Mouse (Mus musculus) MEL (cell line): ENCODE results near the gene Ube2a. TPM values are rescaled to one million over a fixed set of nuclear protein-coding genes. Genes with fewer than 3 reads are reported as not detected.

ENCODE experiments used
- DNase-seq: peaks from one replicate; pipeline ENCODE4 v3.0.0; 2011; ENCODE audit warnings: low read depth, low spot score
- H3K27ac ChIP-seq: 2 replicates; pipeline ENCODE4 v1.5.1; 2012; ENCODE audit warnings: low read depth, mild to moderate bottlenecking, control low read depth, low read length, moderate library complexity; ENCODE audit not compliant: control insufficient read depth
- H3K27me3 ChIP-seq, 2 experiments: fragments of 150-350 bp in 1 of 2; sonication (generic) in 1 of 2; 2 replicates each; pipeline ENCODE4 v1.6.1; 2012; ENCODE audit warnings: low read length in 2 of 2, mild to moderate bottlenecking in 2 of 2, improper control_type of control experiment in 1 of 2, moderate library complexity in 1 of 2; ENCODE audit not compliant: insufficient read depth in 2 of 2, control insufficient read depth in 1 of 2
- H3K36me3 ChIP-seq, 2 experiments: 2 replicates each; pipeline ENCODE4 v1.6.1; 2012 to 2014; ENCODE audit warnings: low read length in 2 of 2, improper control_type of control experiment in 1 of 2, inconsistent platforms in 1 of 2, mild to moderate bottlenecking in 1 of 2; ENCODE audit not compliant: insufficient read depth in 2 of 2, control insufficient read depth in 1 of 2
- H3K4me1 ChIP-seq, 2 experiments: fragments of 150-350 bp in 1 of 2; sonication (generic) in 1 of 2; 2 replicates each; pipeline ENCODE4 v1.6.1; 2012; ENCODE audit warnings: low read length in 2 of 2, improper control_type of control experiment in 1 of 2, mild to moderate bottlenecking in 1 of 2; ENCODE audit not compliant: insufficient read depth in 2 of 2, control insufficient read depth in 1 of 2
- H3K4me3 ChIP-seq, 2 experiments: fragments of 150-350 bp in 1 of 2; sonication (generic) in 1 of 2; 2 replicates each; pipeline ENCODE4 v1.5.1; 2012; ENCODE audit warnings: low read depth in 2 of 2, low read length in 2 of 2, mild to moderate bottlenecking in 2 of 2, moderate library complexity in 2 of 2, control low read depth in 1 of 2, improper control_type of control experiment in 1 of 2; ENCODE audit not compliant: control insufficient read depth in 1 of 2, insufficient read depth in 1 of 2
- H3K79me2 ChIP-seq: 2 replicates; pipeline ENCODE4 v1.6.1; 2012; ENCODE audit warnings: mild to moderate bottlenecking, low read length, moderate library complexity; ENCODE audit not compliant: control insufficient read depth, poor library complexity, insufficient read depth
- H3K9ac ChIP-seq: 2 replicates; pipeline ENCODE4 v1.6.1; 2012; ENCODE audit warnings: low read depth, mild to moderate bottlenecking, control low read depth, low read length, moderate library complexity; ENCODE audit not compliant: control insufficient read depth, poor library complexity, severe bottlenecking
- H3K9me3 ChIP-seq: fragments of 150-350 bp; sonication (generic); replicated peaks from 2 replicates; pipeline ENCODE4 v1.6.1; 2012; ENCODE audit warnings: mild to moderate bottlenecking, low read length, improper control_type of control experiment, moderate library complexity; ENCODE audit not compliant: insufficient read depth
- CHD1 ChIP-seq: IDR thresholded peaks from 2 replicates; pipeline ENCODE4 v1.6.1; 2012; ENCODE audit warnings: low read depth, mild to moderate bottlenecking, inconsistent platforms, low read length, improper control_type of control experiment
- E2F4 ChIP-seq: IDR thresholded peaks from 2 replicates; pipeline ENCODE4 v1.6.1; 2011; ENCODE audit warnings: low read depth, low read length, improper control_type of control experiment, borderline replicate concordance
- ELF1 ChIP-seq: IDR thresholded peaks from 2 replicates; pipeline ENCODE4 v1.6.1; 2014; ENCODE audit warnings: low read depth, mild to moderate bottlenecking, inconsistent platforms, low read length, improper control_type of control experiment, moderate library complexity
- EP300 ChIP-seq, 2 experiments: IDR thresholded peaks; 2 replicates each; pipeline ENCODE4 v1.6.1; 2011; ENCODE audit warnings: improper control_type of control experiment in 2 of 2, low read length in 2 of 2, low read depth in 1 of 2, mild to moderate bottlenecking in 1 of 2
- ETS1 ChIP-seq: IDR thresholded peaks from 2 replicates; pipeline ENCODE4 v1.6.1; 2012; ENCODE audit warnings: low read depth, mild to moderate bottlenecking, inconsistent platforms, low read length, improper control_type of control experiment, moderate library complexity
- GABPA ChIP-seq: IDR thresholded peaks from 2 replicates; pipeline ENCODE4 v1.6.1; 2012; ENCODE audit warnings: low read depth, mild to moderate bottlenecking, inconsistent platforms, low read length, improper control_type of control experiment, moderate library complexity
- KAT2A ChIP-seq: conservative IDR thresholded peaks from 2 replicates; pipeline ENCODE4 v1.6.1; 2012; ENCODE audit warnings: low read depth, low read length, improper control_type of control experiment, inconsistent platforms
- MAFK ChIP-seq: IDR thresholded peaks from 2 replicates; pipeline ENCODE4 v1.6.1; 2011; ENCODE audit warnings: low read depth, mild to moderate bottlenecking, low read length, improper control_type of control experiment, borderline replicate concordance
- MAX ChIP-seq: IDR thresholded peaks from 2 replicates; pipeline ENCODE4 v1.6.1; 2011; ENCODE audit warnings: low read length, improper control_type of control experiment
- MAZ ChIP-seq: IDR thresholded peaks from 2 replicates; pipeline ENCODE4 v1.6.1; 2012; ENCODE audit warnings: low read depth, mild to moderate bottlenecking, inconsistent platforms, low read length, improper control_type of control experiment
- MEF2A ChIP-seq: IDR thresholded peaks from 2 replicates; pipeline ENCODE4 v1.6.1; 2014; ENCODE audit warnings: low read depth, mild to moderate bottlenecking, inconsistent platforms, low read length, improper control_type of control experiment; ENCODE audit not compliant: poor library complexity, insufficient replicate concordance, severe bottlenecking; ENCODE audit errors: extremely low read depth
- MXI1 ChIP-seq: IDR thresholded peaks from 2 replicates; pipeline ENCODE4 v1.6.1; 2011; ENCODE audit warnings: mild to moderate bottlenecking, low read depth, low read length, improper control_type of control experiment
- NRF1 ChIP-seq: IDR thresholded peaks from 2 replicates; pipeline ENCODE4 v1.6.1; 2014; ENCODE audit warnings: low read depth, mild to moderate bottlenecking, inconsistent platforms, low read length, improper control_type of control experiment, moderate library complexity; ENCODE audit not compliant: poor library complexity, insufficient read depth, severe bottlenecking
- POLR2A ChIP-seq, 2 experiments: IDR thresholded peaks; 2 replicates each; pipeline ENCODE4 v1.6.1; 2011 to 2012; ENCODE audit warnings: low read length in 2 of 2, mild to moderate bottlenecking in 2 of 2, control low read depth in 1 of 2, improper control_type of control experiment in 1 of 2, low read depth in 1 of 2, moderate library complexity in 1 of 2; ENCODE audit not compliant: control insufficient read depth in 1 of 2, insufficient read depth in 1 of 2, poor library complexity in 1 of 2
- POLR2AphosphoS2 ChIP-seq: IDR thresholded peaks from 2 replicates; pipeline ENCODE4 v1.6.1; 2011; ENCODE audit warnings: low read length, improper control_type of control experiment
- RAD21 ChIP-seq: IDR thresholded peaks from 2 replicates; pipeline ENCODE4 v1.6.1; 2011; ENCODE audit warnings: mild to moderate bottlenecking, low read depth, low read length, improper control_type of control experiment
- RCOR1 ChIP-seq: IDR thresholded peaks from 2 replicates; pipeline ENCODE4 v1.6.1; 2012; ENCODE audit warnings: low read depth, mild to moderate bottlenecking, inconsistent platforms, low read length, improper control_type of control experiment
- SIN3A ChIP-seq: IDR thresholded peaks from 2 replicates; pipeline ENCODE4 v1.6.1; 2012; ENCODE audit warnings: low read length, improper control_type of control experiment, inconsistent platforms
- TAL1 ChIP-seq: IDR thresholded peaks from 2 replicates; pipeline ENCODE4 v1.6.1; 2012; ENCODE audit warnings: mild to moderate bottlenecking, inconsistent platforms, low read length, moderate library complexity, mixed read lengths
- TBP ChIP-seq: IDR thresholded peaks from 2 replicates; pipeline ENCODE4 v1.8.0; 2011; ENCODE audit warnings: low read depth, low read length, improper control_type of control experiment
- TCF12 ChIP-seq: IDR thresholded peaks from 2 replicates; pipeline ENCODE4 v1.6.1; 2014; ENCODE audit warnings: low read depth, mild to moderate bottlenecking, inconsistent platforms, low read length, improper control_type of control experiment, moderate library complexity
- UBTF ChIP-seq: IDR thresholded peaks from 2 replicates; pipeline ENCODE4 v1.6.1; 2012; ENCODE audit warnings: low read depth, mild to moderate bottlenecking, inconsistent platforms, low read length, improper control_type of control experiment, moderate library complexity, borderline replicate concordance; ENCODE audit not compliant: insufficient read depth
- USF2 ChIP-seq, 2 experiments: IDR thresholded peaks; 2 replicates each; pipeline ENCODE4 v1.6.1; 2011 to 2012; ENCODE audit warnings: improper control_type of control experiment in 2 of 2, low read length in 2 of 2, borderline replicate concordance in 1 of 2, inconsistent platforms in 1 of 2, low read depth in 1 of 2, mild to moderate bottlenecking in 1 of 2; ENCODE audit not compliant: insufficient read depth in 1 of 2
- ZC3H11A ChIP-seq: IDR thresholded peaks from 2 replicates; pipeline ENCODE4 v1.6.1; 2012; ENCODE audit warnings: low read depth, mild to moderate bottlenecking, inconsistent platforms, low read length, improper control_type of control experiment
- ZMIZ1 ChIP-seq: IDR thresholded peaks from 2 replicates; pipeline ENCODE4 v1.6.1; 2012; ENCODE audit warnings: low read depth, mild to moderate bottlenecking, inconsistent platforms, low read length, improper control_type of control experiment, moderate library complexity
- ZNF384 ChIP-seq: IDR thresholded peaks from 2 replicates; pipeline ENCODE4 v1.6.1; 2012; ENCODE audit warnings: low read depth, mild to moderate bottlenecking, inconsistent platforms, low read length, improper control_type of control experiment
- polyA plus RNA-seq, 2 experiments: library from polyadenylated mRNA; stranded (reverse) in 1 of 2; unstranded in 1 of 2; fragments of >175 nt in 1 of 2; fragments of >200 nt in 1 of 2; gene quantifications; 2 replicates each; pipeline versions ENCODE4 v1.2.1 to v1.2.4; 2012; ENCODE audit warnings: low replicate concordance in 2 of 2, low read depth in 1 of 2; ENCODE audit not compliant: insufficient read length in 2 of 2, insufficient read depth in 1 of 2, missing spikeins in 1 of 2
- total RNA-seq: library from RNA; depleted of rRNA; stranded (reverse); fragments of 300-350 nt; gene quantifications from 2 replicates; pipeline ENCODE4 v1.2.3, GENCODE M21; 2012

The Ube2a gene
- total and polyA plus RNA-seq, 3 experiments: 39.3 to 971 (median 105) TPM

DNA sequence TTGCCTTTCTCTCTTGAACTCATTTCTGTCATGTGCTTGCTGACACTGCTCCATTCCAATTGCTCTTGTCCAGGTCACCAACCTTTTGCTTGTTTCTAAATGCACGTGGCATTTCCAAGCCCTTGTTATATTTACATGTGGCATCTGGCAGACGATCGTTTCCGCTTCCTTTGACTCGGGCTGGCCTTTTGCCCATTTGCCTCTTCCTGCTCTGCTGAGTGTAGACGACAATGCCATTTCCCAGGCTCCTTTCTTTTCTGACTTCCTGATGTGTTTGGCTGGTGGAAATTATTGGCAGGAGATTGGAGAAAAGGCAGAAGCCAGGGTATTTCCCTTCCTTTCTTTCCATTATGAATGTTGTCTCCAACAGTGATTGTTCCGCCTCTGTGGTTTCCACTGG, 34.3 kb upstream of the Ube2a start:
- H3K9me3 ChIP-seq: no peaks in the 10 kb centered on the region
- no peak overlapping the region for H3K27ac ChIP-seq
- no peaks in the 10 kb centered on the region for H3K79me2 ChIP-seq
- no peaks in the 10 kb centered on the region for H3K4me1 ChIP-seq
- no peaks in the 10 kb centered on the region for H3K36me3 ChIP-seq
- no peaks in the 10 kb centered on the region for H3K27me3 ChIP-seq
- H3K4me3 ChIP-seq: no peak overlapping the region
- no peak for TF ChIP-seq EP300 (IDR thresholded peaks at IDR 0.05; ENCODE audit: low read depth in 1 of 2, low read length in 2 of 2)
- TF ChIP-seq POLR2AphosphoS2: no peak
- TF ChIP-seq ZNF384: no peak
- TF ChIP-seq E2F4: no peak
- TF ChIP-seq TCF12: no peak
- no peak for TF ChIP-seq MAX
- TF ChIP-seq MAFK: no peak
- no peak for TF ChIP-seq TAL1
- no peak for TF ChIP-seq ZMIZ1
- TF ChIP-seq MXI1: no peak
- no peak for TF ChIP-seq TBP
- no peak for TF ChIP-seq NRF1
- TF ChIP-seq MEF2A: no peak
- no peak for TF ChIP-seq USF2 (IDR thresholded peaks at IDR 0.05; ENCODE audit: borderline replicate concordance in 1 of 2, insufficient read depth in 1 of 2, low read depth in 1 of 2, low read length in 2 of 2)
- TF ChIP-seq ZC3H11A: no peak
- TF ChIP-seq UBTF: no peak
- no peak for TF ChIP-seq RCOR1
- TF ChIP-seq SIN3A: no peak
- no peak for TF ChIP-seq CHD1
- TF ChIP-seq KAT2A: no peak
- DNase-seq: no peak
- H3K9ac ChIP-seq: no peak overlapping the region

DNA sequence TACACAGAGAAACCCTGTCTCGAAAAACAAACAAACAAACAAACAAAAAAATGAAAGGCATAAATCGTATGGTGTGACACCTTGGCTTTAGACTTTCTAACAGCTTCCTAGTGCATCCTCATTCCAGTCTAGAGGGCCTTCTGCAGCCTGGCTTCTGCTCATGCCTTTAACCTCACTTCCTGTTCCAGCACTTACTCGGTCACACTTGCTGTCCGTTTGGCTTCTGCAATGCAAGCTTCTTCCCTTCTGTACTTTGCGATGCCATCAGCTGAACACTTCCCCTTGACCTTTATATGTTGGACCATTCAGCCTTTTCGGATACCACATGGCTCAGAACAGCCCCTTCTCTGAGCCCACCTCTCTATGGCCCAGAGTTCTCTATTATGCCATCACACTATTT, 32.0 kb upstream of the Ube2a start:
- H3K4me3 ChIP-seq: no peak overlapping the region
- no peak overlapping the region for H3K27ac ChIP-seq
- DNase-seq: no peak

More for the DNA sequence above, 32.0 kb upstream of the Ube2a start:
- Histone ChIP-seq H3K79me2 (no peaks in the 10 kb centered on the region), H3K4me1 (no peaks in the 10 kb centered on the region), H3K9me3 (no peaks in the 10 kb centered on the region), H3K9ac (no peak overlapping the region), H3K27me3 (no peaks in the 10 kb centered on the region), H3K36me3 (no peaks in the 10 kb centered on the region; a peak in 1 of 4 replicates)
- TF ChIP-seq ZMIZ1 (no peak), GABPA (no peak), POLR2A (IDR thresholded peaks at IDR 0.05; ENCODE audit: control insufficient read depth in 1 of 2, insufficient read depth in 1 of 2, low read depth in 1 of 2, low read length in 2 of 2, poor library complexity in 1 of 2) (no peak), ETS1 (no peak), MAZ (no peak), E2F4 (no peak), RCOR1 (no peak), ELF1 (no peak), MXI1 (no peak), RAD21 (no peak)
